Mouse (Mus musculus) midbrain, embryonic 15.5 days (tissue): ENCODE measurements around the gene Tll2. TPM values are rescaled to one million over a fixed set of nuclear protein-coding genes. Genes with fewer than 3 reads are reported as not detected.

Experiments used
- ATAC-seq: fragments of 200-750 bp; cut with Nextera tagmentation; replicated peaks from 2 replicates; pipeline ENCODE4 v1.8.0; 2017; ENCODE audit warnings: moderate TSS enrichment
- H3K27ac ChIP-seq: fragments of 300-500 bp; sonication (generic); 2 replicates; pipeline ENCODE4 v1.5.1; 2015; ENCODE audit warnings: mild to moderate bottlenecking, inconsistent platforms
- H3K27me3 ChIP-seq: fragments of 300-500 bp; sonication (generic); replicated peaks from 2 replicates; pipeline ENCODE4 v1.6.1; 2015; ENCODE audit warnings: inconsistent platforms
- H3K36me3 ChIP-seq: fragments of 300-500 bp; sonication (generic); replicated peaks from 2 replicates; pipeline ENCODE4 v1.6.1; 2015; ENCODE audit warnings: inconsistent platforms
- H3K4me1 ChIP-seq: fragments of 300-500 bp; sonication (generic); 2 replicates; pipeline ENCODE4 v1.6.1; 2015; ENCODE audit warnings: inconsistent platforms
- H3K4me2 ChIP-seq: fragments of 300-500 bp; sonication (generic); 2 replicates; pipeline ENCODE4 v1.6.1; 2015; ENCODE audit warnings: inconsistent platforms, mild to moderate bottlenecking, moderate library complexity
- H3K4me3 ChIP-seq: fragments of 300-500 bp; sonication (generic); 2 replicates; pipeline ENCODE4 v1.5.1; 2015; ENCODE audit warnings: mild to moderate bottlenecking, inconsistent platforms
- H3K9ac ChIP-seq: fragments of 300-500 bp; sonication (generic); 2 replicates; pipeline ENCODE4 v1.6.1; 2015; ENCODE audit warnings: mild to moderate bottlenecking, inconsistent platforms
- H3K9me3 ChIP-seq: fragments of 300-500 bp; sonication (generic); 2 replicates; pipeline ENCODE4 v1.6.1; 2016; ENCODE audit warnings: inconsistent platforms
- WGBS: fragments of 180-500 bp; shearing (Covaris S2); methylation state at CpG from one replicate; pipeline ENCODE4 v1.1.7; 2015; ENCODE audit warnings: mixed read lengths; 5-methylcytosine and 5-hydroxymethylcytosine counted together
- polyA plus RNA-seq: library from polyadenylated mRNA; unstranded; fragments of >200 nt; fragmentation: Nextera tagmentation; extraction: Ambion mirVana; gene quantifications from 2 replicates; pipeline ENCODE4 v1.2.1, GENCODE M21; 2015

The Tll2 gene
- polyA plus RNA-seq, 1 experiment from 2014 or later, result 1.6 TPM

- no peak for ATAC-seq
- Histone ChIP-seq H3K27ac (no peak overlapping the region), H3K9ac (no peak overlapping the region), H3K36me3 (no peaks in the 10 kb centered on the region), H3K4me2 (no peak overlapping the region), H3K27me3 (no peaks in the 10 kb centered on the region), H3K4me3 (no peak overlapping the region), H3K9me3 (no peaks in the 10 kb centered on the region), H3K4me1 (no peaks in the 10 kb centered on the region)
- 82% methylated on average over 4 of the region's 4 CpGs for WGBS
Measured at GRCm38 (mm10) chr19:41035809-41036551, 170.7 kb downstream of the Tll2 start.

Other genes starting within 250 kb of the Tll2 start
- gene Blnk, start 212.3 kb downstream of the Tll2 start, polyA plus RNA-seq, result 0.56 and 0.61 TPM in 2 replicates
- 0.33 and 0.41 TPM in 2 replicates for gene Dntt, start 177.6 kb downstream of the Tll2 start, polyA plus RNA-seq
- not detected in 2 replicates for gene Opalin, start 129.7 kb downstream of the Tll2 start, polyA plus RNA-seq
- gene Tm9sf3, start 57.2 kb upstream of the Tll2 start, polyA plus RNA-seq, result 85.4 and 87.8 TPM in 2 replicates
- 2.4 and 3.0 TPM in 2 replicates for gene Pik3ap1, start 178.3 kb upstream of the Tll2 start, polyA plus RNA-seq